Mouse (Mus musculus): ENCODE measurements around the gene Gpc6. TPM values are rescaled to one million over a fixed set of nuclear protein-coding genes. Genes with fewer than 3 reads are reported as not detected.

Gene Gpc6
- polyA plus RNA-seq, 1 experiment from 2014 or later = 11.4 TPM

DNA sequence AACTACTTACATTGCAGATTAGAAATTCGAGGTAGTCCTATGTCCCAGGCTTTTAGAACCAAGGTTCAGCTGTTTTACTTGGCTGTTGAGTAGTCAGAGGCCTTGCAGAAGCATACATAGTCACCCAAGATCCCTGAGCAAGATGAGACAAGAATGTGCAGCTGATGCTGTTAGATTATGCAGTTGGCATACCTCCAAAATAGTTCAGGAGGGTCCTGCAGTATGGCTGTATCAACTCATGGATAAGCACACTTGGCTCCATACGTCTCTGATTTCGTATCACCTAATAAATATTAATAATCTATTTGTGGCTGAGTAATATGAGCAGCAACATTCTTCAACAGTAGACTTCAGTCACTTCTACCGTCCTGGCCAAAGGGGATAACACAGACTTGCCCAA is 737.1 kb downstream of the Gpc6 start:
- DNase-seq (ENCODE audit: low spot score) (no peak), ATAC-seq (ENCODE audit: low FRiP score, low TSS enrichment) (no peak)
- Histone ChIP-seq H3K9ac (ENCODE audit: low read length) (no peak overlapping the region), H3K4me3 (ENCODE audit: low read depth, low read length) (no peak overlapping the region), H3K9me3 (ENCODE audit: control insufficient read depth, low read length) (no peaks in the 10 kb centered on the region), H3K36me3 (ENCODE audit: control insufficient read depth, insufficient read depth, low read length) (no peaks in the 10 kb centered on the region), H3K27me3 (ENCODE audit: control insufficient read depth, insufficient read depth, low read length) (no peaks in the 10 kb centered on the region), H3K27ac (replicated peaks) (no peak overlapping the region), H3K4me1 (replicated peaks; ENCODE audit: control insufficient read depth, insufficient read depth) (no peaks in the 10 kb centered on the region), H3K4me2 (replicated peaks; ENCODE audit: low read depth) (no peak overlapping the region)
- no peak for TF ChIP-seq CTCF (IDR thresholded peaks at IDR 0.05; ENCODE audit: low read depth)
- TF ChIP-seq EP300 (optimal IDR thresholded peaks at IDR 0.05) = no peak
- WGBS = 81% methylated on average over 4 of the region's 4 CpGs

DNA sequence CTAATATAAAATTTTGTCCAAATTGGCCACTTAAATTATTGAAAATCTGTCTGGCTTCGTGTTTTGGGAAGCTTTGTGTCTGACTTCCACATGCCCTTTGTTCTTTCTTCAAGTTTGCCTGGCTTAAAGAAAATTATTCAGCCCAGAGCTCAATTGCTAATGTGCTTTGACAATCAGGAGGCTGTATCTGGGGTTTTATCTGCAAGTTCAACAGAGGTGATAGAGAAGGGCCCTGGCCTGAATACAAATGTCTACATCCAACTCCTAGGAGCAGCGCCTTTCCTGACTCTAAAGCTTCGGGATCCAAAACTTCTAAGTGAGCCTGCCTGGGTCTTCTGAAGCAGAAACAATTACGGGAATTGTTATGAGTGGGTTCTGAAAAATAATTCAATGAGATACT is 739.7 kb downstream of the Gpc6 start:
- no peak overlapping the region for H3K4me3 ChIP-seq (ENCODE audit: low read depth, low read length)
- H3K4me1 ChIP-seq (replicated peaks; ENCODE audit: control insufficient read depth, insufficient read depth) = no peaks in the 10 kb centered on the region
- ATAC-seq (ENCODE audit: low FRiP score, low TSS enrichment) (no peak), DNase-seq (ENCODE audit: low spot score) (no peak)
- TF ChIP-seq CTCF (IDR thresholded peaks at IDR 0.05; ENCODE audit: low read depth) (no peak), EP300 (optimal IDR thresholded peaks at IDR 0.05) (no peak)
- H3K27ac ChIP-seq (replicated peaks) = no peak overlapping the region
- H3K9ac ChIP-seq (ENCODE audit: low read length) = no peak overlapping the region
- no peaks in the 10 kb centered on the region for H3K36me3 ChIP-seq (ENCODE audit: control insufficient read depth, insufficient read depth, low read length)
- WGBS = 53% methylated on average over 4 of the region's 4 CpGs
- no peak overlapping the region for H3K4me2 ChIP-seq (replicated peaks; ENCODE audit: low read depth)
- H3K9me3 ChIP-seq (ENCODE audit: control insufficient read depth, low read length) = no peaks in the 10 kb centered on the region
- H3K27me3 ChIP-seq (ENCODE audit: control insufficient read depth, insufficient read depth, low read length) = no peaks in the 10 kb centered on the region

DNA sequence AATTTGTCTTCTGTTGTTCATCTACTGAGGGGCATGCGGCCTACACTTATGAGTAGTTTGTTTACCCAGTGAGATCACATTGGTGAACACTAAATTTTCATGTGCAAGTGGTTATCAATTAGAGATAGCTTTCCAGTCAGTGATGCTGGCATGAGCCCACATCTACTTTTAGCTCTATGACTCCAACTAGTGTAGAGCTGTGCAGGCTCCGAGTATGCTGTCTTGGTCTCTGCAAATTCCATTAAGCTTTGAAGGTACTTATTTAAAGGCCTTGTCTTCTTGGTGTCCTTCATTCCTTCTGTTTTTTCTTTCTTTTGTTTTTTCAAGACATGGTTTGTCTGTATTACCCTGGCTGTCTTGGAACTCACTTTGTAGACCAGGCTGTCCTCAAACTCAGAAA is 741.0 kb downstream of the Gpc6 start:
- no peak for TF ChIP-seq CTCF (IDR thresholded peaks at IDR 0.05; ENCODE audit: low read depth)
- TF ChIP-seq EP300 (optimal IDR thresholded peaks at IDR 0.05) = no peak
- H3K4me2 ChIP-seq (replicated peaks; ENCODE audit: low read depth) = no peak overlapping the region
- no peaks in the 10 kb centered on the region for H3K9me3 ChIP-seq (ENCODE audit: control insufficient read depth, low read length)
- H3K9ac ChIP-seq (ENCODE audit: low read length) = no peak overlapping the region
- no peaks in the 10 kb centered on the region for H3K4me1 ChIP-seq (replicated peaks; ENCODE audit: control insufficient read depth, insufficient read depth)
- WGBS = 88% methylated on average over 2 of the region's 2 CpGs
- no peaks in the 10 kb centered on the region for H3K27me3 ChIP-seq (ENCODE audit: control insufficient read depth, insufficient read depth, low read length)
- no peak overlapping the region for H3K27ac ChIP-seq (replicated peaks)
- H3K36me3 ChIP-seq (ENCODE audit: control insufficient read depth, insufficient read depth, low read length) = no peaks in the 10 kb centered on the region
- DNase-seq (ENCODE audit: low spot score) (no peak), ATAC-seq (ENCODE audit: low FRiP score, low TSS enrichment) (no peak)
- H3K4me3 ChIP-seq (ENCODE audit: low read depth, low read length) = no peak overlapping the region

DNA sequence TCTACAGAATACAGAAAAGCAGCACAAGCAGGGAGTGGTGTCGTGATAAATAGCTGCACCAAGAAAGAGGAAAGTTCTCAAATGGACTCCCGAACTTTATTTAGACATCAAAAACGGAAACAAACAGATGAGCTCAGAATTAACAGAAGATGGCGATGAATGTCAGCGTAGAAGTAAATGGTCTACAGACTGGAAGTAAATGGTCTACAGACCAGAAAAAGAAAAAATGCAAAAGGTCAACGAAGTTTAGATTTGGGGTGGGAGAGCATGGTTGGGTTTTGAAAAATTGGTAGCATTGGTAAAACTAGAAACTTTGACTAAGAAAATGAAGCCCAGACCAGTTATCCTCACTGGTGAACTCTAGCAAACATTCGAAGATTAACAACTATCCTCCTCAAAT is 748.4 kb downstream of the Gpc6 start:
- Histone ChIP-seq H3K9ac (ENCODE audit: low read length) (no peak overlapping the region), H3K27me3 (ENCODE audit: control insufficient read depth, insufficient read depth, low read length) (no peaks in the 10 kb centered on the region), H3K36me3 (ENCODE audit: control insufficient read depth, insufficient read depth, low read length) (no peaks in the 10 kb centered on the region), H3K4me1 (replicated peaks; ENCODE audit: control insufficient read depth, insufficient read depth) (no peaks in the 10 kb centered on the region), H3K27ac (replicated peaks) (no peak overlapping the region), H3K4me2 (replicated peaks; ENCODE audit: low read depth) (no peak overlapping the region), H3K9me3 (ENCODE audit: control insufficient read depth, low read length) (no peaks in the 10 kb centered on the region), H3K4me3 (ENCODE audit: low read depth, low read length) (no peak overlapping the region)
- ATAC-seq (ENCODE audit: low FRiP score, low TSS enrichment) (no peak), DNase-seq (ENCODE audit: low spot score) (no peak)
- TF ChIP-seq CTCF (IDR thresholded peaks at IDR 0.05; ENCODE audit: low read depth) (no peak), EP300 (optimal IDR thresholded peaks at IDR 0.05) (no peak)
- WGBS = 89% methylated on average over 7 of the region's 7 CpGs

DNA sequence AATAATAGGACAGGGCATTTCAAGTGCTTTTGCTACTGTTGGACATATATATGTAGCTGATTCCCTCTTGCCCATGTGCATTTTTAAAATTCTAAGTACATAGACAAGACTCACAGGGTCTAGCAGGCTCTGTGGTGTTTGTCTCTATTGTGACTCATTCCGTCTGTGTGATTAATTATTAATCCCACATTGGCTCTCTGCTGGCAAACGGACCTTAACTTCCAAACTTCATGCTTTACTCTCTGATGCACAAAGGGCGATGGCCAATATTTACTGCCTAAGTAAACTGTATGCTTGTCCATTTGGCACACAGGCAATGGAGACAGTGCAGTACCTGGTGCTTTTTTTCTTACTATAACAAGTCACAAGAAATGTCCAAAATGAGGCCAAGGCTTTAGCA is 749.4 kb downstream of the Gpc6 start:
- no peak for DNase-seq (ENCODE audit: low spot score)
- no peak overlapping the region for H3K4me3 ChIP-seq (ENCODE audit: low read depth, low read length)
- no peak overlapping the region for H3K27ac ChIP-seq (replicated peaks)
- H3K36me3 ChIP-seq (ENCODE audit: control insufficient read depth, insufficient read depth, low read length) = no peaks in the 10 kb centered on the region
- no peaks in the 10 kb centered on the region for H3K4me1 ChIP-seq (replicated peaks; ENCODE audit: control insufficient read depth, insufficient read depth)
- H3K9me3 ChIP-seq (ENCODE audit: control insufficient read depth, low read length) = no peaks in the 10 kb centered on the region
- TF ChIP-seq CTCF (IDR thresholded peaks at IDR 0.05; ENCODE audit: low read depth) (no peak), EP300 (optimal IDR thresholded peaks at IDR 0.05) (no peak)
- H3K27me3 ChIP-seq (ENCODE audit: control insufficient read depth, insufficient read depth, low read length) = no peaks in the 10 kb centered on the region
- no peak for ATAC-seq (ENCODE audit: low FRiP score, low TSS enrichment)
- WGBS = 20% methylated on average over 3 of the region's 3 CpGs
- no peak overlapping the region for H3K4me2 ChIP-seq (replicated peaks; ENCODE audit: low read depth)
- no peak overlapping the region for H3K9ac ChIP-seq (ENCODE audit: low read length)

DNA sequence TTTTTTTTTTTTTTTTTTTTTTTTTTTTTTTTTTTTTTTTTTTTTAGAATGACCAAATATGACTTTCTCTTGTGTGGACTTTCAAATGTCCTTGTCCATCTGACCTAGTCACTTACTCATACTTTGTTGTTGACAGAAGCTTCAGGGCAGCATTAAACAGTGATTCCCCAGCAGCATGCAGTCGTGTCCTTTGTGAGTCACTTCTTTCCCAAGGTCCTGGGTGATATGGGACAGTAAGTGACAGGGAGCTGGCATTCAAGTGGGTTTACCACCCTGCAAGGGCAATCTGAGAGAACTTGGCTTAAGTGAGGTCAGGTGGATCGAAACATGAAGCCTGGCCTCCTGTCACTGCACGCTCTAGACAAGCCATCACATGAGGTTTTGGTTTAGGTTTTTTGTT is 754.8 kb downstream of the Gpc6 start:
- 88% methylated on average over 3 of the region's 3 CpGs for WGBS
- Histone ChIP-seq H3K4me2 (replicated peaks; ENCODE audit: low read depth) (no peak overlapping the region), H3K4me1 (replicated peaks; ENCODE audit: control insufficient read depth, insufficient read depth) (no peaks in the 10 kb centered on the region), H3K9me3 (ENCODE audit: control insufficient read depth, low read length) (no peaks in the 10 kb centered on the region), H3K9ac (ENCODE audit: low read length) (no peak overlapping the region), H3K27ac (replicated peaks) (no peak overlapping the region), H3K36me3 (ENCODE audit: control insufficient read depth, insufficient read depth, low read length) (no peaks in the 10 kb centered on the region), H3K4me3 (ENCODE audit: low read depth, low read length) (no peak overlapping the region), H3K27me3 (ENCODE audit: control insufficient read depth, insufficient read depth, low read length) (no peaks in the 10 kb centered on the region)
- ATAC-seq (ENCODE audit: low FRiP score, low TSS enrichment) = no peak
- no peak for DNase-seq (ENCODE audit: low spot score)
- no peak for TF ChIP-seq CTCF (IDR thresholded peaks at IDR 0.05; ENCODE audit: low read depth)
- no peak for TF ChIP-seq EP300 (optimal IDR thresholded peaks at IDR 0.05)

All from stomach, postnatal 0 days (tissue).